Mouse (Mus musculus) megakaryocyte progenitor cell, adult 5-6 weeks (primary cell): ENCODE measurements around the gene Fxyd7. TPM values are rescaled to one million over a fixed set of nuclear protein-coding genes. Genes with fewer than 3 reads are reported as not detected.

Experiments used
- ATAC-seq: replicated peaks from 2 replicates; pipeline ENCODE4 v1.8.0; 2016; ENCODE audit warnings: mild to moderate bottlenecking, moderate TSS enrichment, inconsistent platforms; ENCODE audit not compliant: poor library complexity
- total RNA-seq, 2 experiments: library from RNA; stranded (forward) in 1 of 2; stranded (reverse) in 1 of 2; fragments of 157-497, 149-512 nt in 1 of 2; fragments of 200-1000 nt in 1 of 2; gene quantifications; 2 replicates each; pipeline versions ENCODE4 v1.2.3 to v1.2.4; 2015 to 2017

Gene Fxyd7
- total RNA-seq, 2 experiments from 2014 or later, result not detected

- peak; percentile 41 for ATAC-seq
These were observed 1.6 kb upstream of the Fxyd7 start for GRCm38 (mm10) chr7:31052636-31053434.

- ATAC-seq, result no peak
These were observed 976 bp upstream of the Fxyd7 start for GRCm38 (mm10) chr7:31052251-31052635.

GRCm38 (mm10) chr7:31050921-31051320, 346 bp downstream of the Fxyd7 start:
- no peak for ATAC-seq

GRCm38 (mm10) chr7:31050487-31050886, 780 bp downstream of the Fxyd7 start:
- ATAC-seq, result no peak

- no peak; the same call in 1 of the 2 replicates for ATAC-seq
These were observed 1.4 kb downstream of the Fxyd7 start for GRCm38 (mm10) chr7:31049846-31050281.

- no peak for ATAC-seq
These were observed 2.0 kb downstream of the Fxyd7 start for GRCm38 (mm10) chr7:31049135-31049845.

GRCm38 (mm10) chr7:31042431-31042910, 8.8 kb downstream of the Fxyd7 start, which contains the start of gene Fxyd5:
Gene Fxyd5 (minus strand): TSS chr7:31042481.
- ATAC-seq, result no peak

GRCm38 (mm10) chr7:31041662-31042315, 9.5 kb downstream of the Fxyd7 start:
- ATAC-seq, result peak; percentile 82

- no peak for ATAC-seq
These were observed 10.3 kb downstream of the Fxyd7 start for GRCm38 (mm10) chr7:31041023-31041407.

GRCm38 (mm10) chr7:31040281-31041022, 10.8 kb downstream of the Fxyd7 start:
- no peak for ATAC-seq

GRCm38 (mm10) chr7:31039011-31039410, 12.3 kb downstream of the Fxyd7 start:
- ATAC-seq, result no peak

- peak; percentile 9; the same call in 1 of the 2 replicates for ATAC-seq
These were observed 13.6 kb downstream of the Fxyd7 start for GRCm38 (mm10) chr7:31037675-31038074.

GRCm38 (mm10) chr7:31036917-31037316, 14.3 kb downstream of the Fxyd7 start:
- peak; percentile 69 for ATAC-seq

GRCm38 (mm10) chr7:31035291-31035690, 16.0 kb downstream of the Fxyd7 start:
- ATAC-seq, result no peak

GRCm38 (mm10) chr7:31034789-31035188, 16.5 kb downstream of the Fxyd7 start:
- peak; percentile 24; the same call in 1 of the 2 replicates for ATAC-seq

- ATAC-seq, result peak; percentile 65
These were observed 17.7 kb downstream of the Fxyd7 start for GRCm38 (mm10) chr7:31033409-31034165.

- ATAC-seq, result peak; percentile 71
These were observed 19.5 kb downstream of the Fxyd7 start for GRCm38 (mm10) chr7:31031731-31032130.

- no peak for ATAC-seq
These were observed 20.6 kb downstream of the Fxyd7 start for GRCm38 (mm10) chr7:31030717-31031116.

GRCm38 (mm10) chr7:31028609-31029008, 22.7 kb downstream of the Fxyd7 start:
- no peak for ATAC-seq
